Mouse (Mus musculus) spleen, adult 18-20 months (tissue): ENCODE data around the gene Kpna4.
"Not testable (repeated sequence)": the region's sequence is repeated elsewhere in the genome, so short reads cannot be mapped to it uniquely, and the experiment has no call there.

Experiments used
- DNase-seq, 2 experiments: peaks; one replicate each; pipeline ENCODE4 v3.0.0; 2022; ENCODE audit warnings: mixed read lengths in 2 of 2

Kpna4 gene

GRCm38 (mm10) chr3:69094456-69094855, 32.5 kb downstream of the Kpna4 start:
- no peak for DNase-seq

- no peak for DNase-seq
Measured at GRCm38 (mm10) chr3:69064005-69064404, 62.9 kb downstream of the Kpna4 start.

GRCm38 (mm10) chr3:69062764-69063163, 64.1 kb downstream of the Kpna4 start:
- DNase-seq, result no peak

GRCm38 (mm10) chr3:69060672-69061071, 66.2 kb downstream of the Kpna4 start:
- DNase-seq, result no peak

GRCm38 (mm10) chr3:69055871-69056270, 71.0 kb downstream of the Kpna4 start:
- DNase-seq, result no peak

- no peak for DNase-seq
Measured at GRCm38 (mm10) chr3:69054760-69055432, 72.0 kb downstream of the Kpna4 start.

GRCm38 (mm10) chr3:69051894-69052293, 75.0 kb downstream of the Kpna4 start:
- DNase-seq, result no peak

- no peak for DNase-seq
Measured at GRCm38 (mm10) chr3:69049011-69049410, 77.9 kb downstream of the Kpna4 start.

GRCm38 (mm10) chr3:69047684-69048083, 79.2 kb downstream of the Kpna4 start:
- no peak for DNase-seq

- DNase-seq, result no peak
Measured at GRCm38 (mm10) chr3:69046509-69046908, 80.4 kb downstream of the Kpna4 start.

GRCm38 (mm10) chr3:69045750-69046149, 81.2 kb downstream of the Kpna4 start:
- no peak for DNase-seq

GRCm38 (mm10) chr3:69045400-69045703, 81.6 kb downstream of the Kpna4 start:
- peak in 1 of 2 experiments; percentile 22 for DNase-seq

GRCm38 (mm10) chr3:69044645-69045399, 82.1 kb downstream of the Kpna4 start, which contains the start of gene Trim59:
TSS of gene Trim59 (minus strand) at chr3:69044755.
- DNase-seq, result peak; percentile 87 to 91

- no peak for DNase-seq
Measured at GRCm38 (mm10) chr3:69044167-69044591, 82.7 kb downstream of the Kpna4 start.

- peak; percentile 13 to 30 for DNase-seq
Measured at GRCm38 (mm10) chr3:69041298-69041697, 85.6 kb downstream of the Kpna4 start.

- no peak for DNase-seq
Measured at GRCm38 (mm10) chr3:69040105-69040504, 86.8 kb downstream of the Kpna4 start.

GRCm38 (mm10) chr3:69026133-69026783, 100.7 kb downstream of the Kpna4 start:
- no peak for DNase-seq

GRCm38 (mm10) chr3:69020764-69021163, 106.1 kb downstream of the Kpna4 start:
- DNase-seq, result no peak

GRCm38 (mm10) chr3:69020285-69020684, 106.6 kb downstream of the Kpna4 start:
- DNase-seq, result no peak

GRCm38 (mm10) chr3:69018635-69019034, 108.3 kb downstream of the Kpna4 start:
- not testable (repeated sequence) for DNase-seq

- DNase-seq, result peak; percentile 25
Measured at GRCm38 (mm10) chr3:69017181-69017580, 109.7 kb downstream of the Kpna4 start.
